ENCODE assay signal across 8 mouse cellular contexts in the genomic region with DNA sequence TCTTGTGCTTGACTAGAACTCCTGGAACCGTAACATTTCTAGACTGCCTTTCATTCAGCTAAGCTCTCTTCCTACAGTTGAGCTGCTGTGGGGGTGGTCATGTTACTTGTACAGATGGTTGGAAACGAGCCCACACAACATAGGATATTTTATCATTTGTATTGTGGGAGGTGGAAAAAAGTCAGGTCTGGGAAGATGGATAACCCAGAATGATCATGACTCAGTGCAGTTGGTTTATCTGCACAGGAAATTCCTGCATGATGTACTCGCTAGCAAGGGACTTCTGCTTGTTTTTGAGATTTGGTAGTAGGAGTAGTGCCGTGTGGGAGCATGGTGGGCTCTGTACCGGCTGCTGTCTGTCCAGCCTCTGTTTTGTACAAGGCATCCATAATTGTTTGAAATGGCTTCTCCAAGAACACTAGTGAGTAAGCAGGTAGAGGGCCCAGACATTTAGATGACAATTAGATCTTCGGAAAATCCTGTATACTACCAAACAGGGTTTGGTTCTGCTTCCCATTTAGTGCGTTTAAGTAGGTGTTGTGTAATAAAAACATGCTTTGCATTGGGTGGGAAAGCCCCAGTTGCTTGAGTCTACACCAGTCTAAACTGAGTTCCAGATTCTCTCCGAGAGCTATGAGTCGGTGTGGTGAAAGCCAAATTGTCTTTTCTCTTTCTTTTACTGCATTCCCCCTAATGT.
DNase-seq lines count a peak whose midpoint lies in the region; ATAC-seq and TF ChIP-seq lines count a peak whose summit lies in the region.
"Had no signal": no experiment of that assay in that cellular context is flagged by ENCODE, and none has a peak within 500 bp of the region (broad histone marks: within the 10 kb centered on the region; RNA-seq: fewer than 3 reads in every experiment).

No protein-coding gene starts in this region.

- peak; percentile 70 to 77 for DNase-seq in right cerebral cortex, adult 2 months (ENCODE audit: low spot score in 2 of 2)
- no peak for DNase-seq in right cerebral cortex, postnatal 4 days
- peak; percentile 83 to 93 for DNase-seq in frontal cortex, adult 2 months (ENCODE audit: extremely low spot score in 1 of 2, low spot score in 1 of 2)
- peak; percentile 78 to 97 for DNase-seq in left cerebral cortex, postnatal 25 days (ENCODE audit: low spot score in 2 of 2)
- DNase-seq in cerebellum, adult 2 months: no peak
- no peak for DNase-seq in Muller cell, postnatal 12 days (ENCODE audit: inconsistent ontology term)
- DNase-seq: kidney, adult 11 months had no signal

- H3K4me3 ChIP-seq in cerebellum, adult 2 months (replicated peaks; ENCODE audit: insufficient read depth, low read depth, low read length): no peak overlapping the region

- H3K27me3 ChIP-seq in cerebellum, adult 2 months (ENCODE audit: control insufficient read depth, insufficient read depth, low read length): no peaks in the 10 kb centered on the region

- ATAC-seq in activated CD4-positive, CD25-positive, alpha-beta regulatory T cell, adult 4 months: no peak

- no peak for TF ChIP-seq CTCF in cerebellum, adult 2 months (IDR thresholded peaks at IDR 0.05; ENCODE audit: borderline replicate concordance, insufficient read depth, low read depth, low read length)

- 81% methylated on average over 9 of the region's 9 CpGs for WGBS in cerebellum, adult 2 months

- no peak overlapping the region for H3K27ac ChIP-seq in cerebellum, adult 2 months (ENCODE audit: insufficient read depth, low read length)

- intact Hi-C loops in left cerebral cortex, postnatal 25 days (cut with DNase I): loop anchor here (10.0 kb wide), 1 partner anchor 151 kb away; no protein-coding TSS in a partner anchor

- no peak for TF ChIP-seq POLR2A in cerebellum, adult 2 months (IDR thresholded peaks at IDR 0.05; ENCODE audit: borderline replicate concordance, insufficient read depth, low read length)

- peaks cover 6% of the 10 kb centered on the region for H3K4me1 ChIP-seq in cerebellum, adult 2 months (ENCODE audit: control insufficient read depth, insufficient read depth, low read length)

Comparison
In these comparisons a context has a peak if more than half of its experiments do, and no peak if none do; other contexts are left out.
1. DNase-seq: peak in right cerebral cortex, adult 2 months (2 of 2), frontal cortex, adult 2 months (2 of 2) and left cerebral cortex, postnatal 25 days (2 of 2); none in right cerebral cortex, postnatal 4 days (single experiment), cerebellum, adult 2 months (0 of 2) and Muller cell, postnatal 12 days (single experiment).